Mouse (Mus musculus) lung, postnatal 0 days (tissue): ENCODE data around the gene Pou2f3. TPM values are rescaled to one million over a fixed set of nuclear protein-coding genes. Genes with fewer than 3 reads are reported as not detected.

ENCODE experiments used
- ATAC-seq: fragments of 200-750 bp; cut with Nextera tagmentation; 2 replicates; pipeline ENCODE4 v1.8.0; 2017; ENCODE audit warnings: moderate library complexity
- DNase-seq: peaks from one replicate; pipeline ENCODE4 v3.0.0-alpha.2; 2016; ENCODE audit warnings: low spot score
- H3K27ac ChIP-seq: fragments of 300-500 bp; sonication (generic); 2 replicates; pipeline ENCODE4 v1.5.1; 2014; ENCODE audit warnings: antibody characterized with exemption, mild to moderate bottlenecking, low read length, mixed read lengths
- H3K27me3 ChIP-seq: fragments of 300-500 bp; sonication (generic); replicated peaks from 2 replicates; pipeline ENCODE4 v1.6.1; 2014; ENCODE audit warnings: low read length, mixed read lengths; ENCODE audit not compliant: insufficient read depth
- H3K36me3 ChIP-seq: fragments of 300-500 bp; sonication (generic); 2 replicates; pipeline ENCODE4 v1.6.1; 2014; ENCODE audit warnings: low read length, mixed read lengths; ENCODE audit not compliant: insufficient read depth
- H3K4me1 ChIP-seq: fragments of 300-500 bp; sonication (generic); 2 replicates; pipeline ENCODE4 v1.6.1; 2014; ENCODE audit warnings: antibody characterized with exemption, low read depth, low read length, mixed read lengths; ENCODE audit not compliant: insufficient read depth
- H3K4me2 ChIP-seq: fragments of 300-500 bp; sonication (generic); replicated peaks from 2 replicates; pipeline ENCODE4 v1.6.1; 2014; ENCODE audit warnings: low read depth, mild to moderate bottlenecking, low read length, moderate library complexity, mixed read lengths
- H3K4me3 ChIP-seq: fragments of 300-500 bp; sonication (generic); 2 replicates; pipeline ENCODE4 v1.5.1; 2014; ENCODE audit warnings: low read depth, low read length
- H3K9ac ChIP-seq: fragments of 300-500 bp; sonication (generic); replicated peaks from 2 replicates; pipeline ENCODE4 v1.6.1; 2014; ENCODE audit warnings: low read depth, mild to moderate bottlenecking
- H3K9me3 ChIP-seq: fragments of 300-500 bp; sonication (generic); 2 replicates; pipeline ENCODE4 v1.6.1; 2016; ENCODE audit warnings: low read length, mixed read lengths
- CTCF ChIP-seq: IDR thresholded peaks from 2 replicates; pipeline ENCODE4 v1.5.1; 2016; ENCODE audit warnings: antibody characterized with exemption, mild to moderate bottlenecking
- EP300 ChIP-seq: IDR thresholded peaks from 2 replicates; pipeline ENCODE4 v1.6.1; 2016; ENCODE audit warnings: antibody characterized with exemption, mild to moderate bottlenecking, control low read depth
- WGBS: fragments of 180-500 bp; shearing (Covaris S2); extraction: QIAGEN DNeasy Blood & Tissue Kit; methylation state at CpG from one replicate; pipeline ENCODE4 v1.1.7; 2014; 5-methylcytosine and 5-hydroxymethylcytosine counted together
- polyA plus RNA-seq: library from polyadenylated mRNA; unstranded; fragments of >200 nt; fragmentation: Nextera tagmentation; extraction: Ambion mirVana; gene quantifications from 2 replicates; pipeline ENCODE4 v1.2.1, GENCODE M21; 2015

Pou2f3 gene
- polyA plus RNA-seq, 1 experiment from 2014 or later, result 0.13 TPM

DNA sequence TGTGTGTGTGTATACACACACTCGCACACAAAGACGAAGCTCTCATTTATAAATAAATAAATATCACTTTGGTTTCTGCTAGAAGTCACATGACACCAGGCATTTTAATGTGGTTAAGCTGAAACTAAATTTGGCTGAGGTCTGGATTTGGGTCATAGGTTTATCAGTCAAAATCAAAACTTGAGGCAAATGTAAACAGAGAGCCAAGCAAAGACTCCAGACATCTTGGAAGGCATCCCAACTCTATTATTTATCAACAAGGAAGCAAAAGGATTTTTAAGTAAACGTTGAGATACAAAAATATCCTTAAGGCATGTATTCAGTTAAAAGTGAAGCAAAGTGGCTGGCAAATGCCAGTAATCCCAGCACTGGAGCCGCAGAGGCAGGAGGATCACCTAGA is 95.3 kb downstream of the Pou2f3 start:
- Histone ChIP-seq H3K4me1 (peaks cover 6% of the 10 kb centered on the region; the same call in 1 of the 2 replicates), H3K9me3 (no peaks in the 10 kb centered on the region), H3K27ac (no peak overlapping the region), H3K4me3 (no peak overlapping the region), H3K27me3 (no peaks in the 10 kb centered on the region), H3K9ac (no peak overlapping the region), H3K4me2 (no peak overlapping the region; the same call in 1 of the 2 replicates), H3K36me3 (no peaks in the 10 kb centered on the region)
- ATAC-seq (no peak), DNase-seq (peak; percentile 40)
- TF ChIP-seq CTCF (no peak), EP300 (peak; percentile 77)
- WGBS, result 57% methylated on average over 4 of the region's 4 CpGs

DNA sequence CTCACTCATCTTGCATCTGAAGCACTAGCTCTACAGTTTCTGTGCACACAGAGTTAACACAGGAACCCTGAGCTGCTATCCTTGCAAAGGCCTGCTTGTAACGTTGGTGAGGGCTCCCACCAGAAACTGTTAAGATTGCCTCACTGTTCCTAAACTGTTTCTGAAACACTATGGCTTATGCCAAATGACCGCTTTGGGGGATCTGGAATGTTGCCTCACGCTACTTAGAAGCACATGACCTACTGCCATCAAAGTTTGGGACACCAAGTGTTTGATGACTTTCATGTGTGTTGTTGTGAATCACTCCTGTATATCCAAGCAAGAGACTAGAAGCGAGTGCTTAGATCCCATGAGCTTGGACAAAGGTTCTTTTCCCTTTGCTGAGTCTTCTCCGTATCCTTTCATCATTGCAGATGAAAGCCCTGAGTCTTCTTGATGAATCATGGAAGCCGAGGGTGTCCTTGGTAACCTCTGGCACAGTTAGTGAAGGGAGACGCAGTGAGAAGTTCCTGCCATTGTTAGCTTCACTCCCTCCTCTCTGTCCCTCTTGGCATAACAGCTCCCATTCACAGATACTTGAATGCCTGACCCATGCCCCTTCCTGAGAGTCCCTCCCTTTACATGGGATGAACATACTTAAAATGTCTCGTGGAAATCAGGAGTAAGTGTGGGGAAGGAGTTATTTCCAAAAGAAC is 99.7 kb downstream of the Pou2f3 start:
- peak; percentile 77 for DNase-seq
- H3K4me2 ChIP-seq, result no peak overlapping the region

DNA sequence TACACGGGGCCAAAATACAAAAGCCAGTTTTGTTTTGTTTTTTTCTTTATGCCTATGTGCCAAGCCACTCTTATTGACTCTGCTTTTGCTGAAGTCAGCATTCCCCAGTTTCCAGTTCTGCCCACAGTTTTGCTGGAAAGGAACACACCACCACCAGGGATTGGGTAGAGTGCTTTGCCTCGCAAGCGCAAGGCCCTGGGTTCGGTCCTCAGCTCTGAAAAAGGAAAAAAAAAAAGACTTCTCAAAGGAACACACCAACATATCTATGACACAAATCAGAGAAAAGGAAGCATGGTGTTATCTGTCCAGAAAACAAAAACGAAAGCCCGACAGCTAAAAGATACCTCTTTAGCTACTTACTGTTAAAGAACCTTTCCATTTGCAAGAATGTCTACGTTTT is 101.0 kb downstream of the Pou2f3 start:
- Histone ChIP-seq H3K9me3 (no peaks in the 10 kb centered on the region), H3K27ac (no peak overlapping the region), H3K9ac (no peak overlapping the region), H3K4me1 (0 out of 2 replicates have a peak, but pooled peaks cover 2% of the 10 kb centered on the region), H3K27me3 (no peaks in the 10 kb centered on the region), H3K4me3 (no peak overlapping the region), H3K36me3 (no peaks in the 10 kb centered on the region), H3K4me2 (no peak overlapping the region)
- no peak for DNase-seq
- TF ChIP-seq CTCF (no peak), EP300 (no peak)
- 86% methylated on average over 7 of the region's 7 CpGs for WGBS
- ATAC-seq, result no peak

More for the DNA sequence above, 99.7 kb downstream of the Pou2f3 start:
- H3K9me3 ChIP-seq, result no peaks in the 10 kb centered on the region
- TF ChIP-seq CTCF (no peak; the same call in 1 of the 2 replicates), EP300 (no peak)
- H3K36me3 ChIP-seq, result no peaks in the 10 kb centered on the region
- ATAC-seq, result no peak
- H3K27ac ChIP-seq, result no peak overlapping the region
- no peaks in the 10 kb centered on the region for H3K27me3 ChIP-seq
- H3K9ac ChIP-seq, result no peak overlapping the region
- H3K4me1 ChIP-seq, result 0 out of 2 replicates have a peak, but pooled peaks cover 2% of the 10 kb centered on the region
- 69% methylated on average over 8 of the region's 8 CpGs for WGBS
- H3K4me3 ChIP-seq, result no peak overlapping the region

DNA sequence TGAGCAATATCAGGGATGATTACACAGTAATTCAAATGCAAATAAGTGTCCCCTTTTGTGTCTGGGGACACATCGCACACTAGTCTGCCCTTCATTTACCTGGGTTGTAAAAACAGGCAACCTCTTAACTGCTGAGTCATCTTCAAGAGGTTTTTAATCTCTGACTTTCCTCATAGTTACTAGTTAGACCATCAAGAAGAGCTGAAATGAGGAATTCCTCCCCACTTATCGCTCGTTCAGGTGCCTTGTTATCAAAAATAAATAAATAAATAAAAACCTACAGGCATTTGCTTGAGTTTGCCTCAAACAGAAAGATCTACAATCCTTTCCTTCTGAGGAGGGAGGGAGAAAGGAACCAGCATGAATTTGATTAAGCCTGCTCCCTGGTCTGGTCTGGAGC is 101.4 kb downstream of the Pou2f3 start:
- no peak for ATAC-seq
- 63% methylated on average over 3 of the region's 3 CpGs for WGBS
- DNase-seq, result no peak
- Histone ChIP-seq H3K27ac (no peak overlapping the region), H3K4me3 (no peak overlapping the region), H3K4me2 (no peak overlapping the region), H3K9ac (no peak overlapping the region), H3K4me1 (0 out of 2 replicates have a peak, but pooled peaks cover 2% of the 10 kb centered on the region), H3K9me3 (no peaks in the 10 kb centered on the region), H3K36me3 (no peaks in the 10 kb centered on the region), H3K27me3 (no peaks in the 10 kb centered on the region)
- TF ChIP-seq CTCF, result no peak
- TF ChIP-seq EP300, result no peak

DNA sequence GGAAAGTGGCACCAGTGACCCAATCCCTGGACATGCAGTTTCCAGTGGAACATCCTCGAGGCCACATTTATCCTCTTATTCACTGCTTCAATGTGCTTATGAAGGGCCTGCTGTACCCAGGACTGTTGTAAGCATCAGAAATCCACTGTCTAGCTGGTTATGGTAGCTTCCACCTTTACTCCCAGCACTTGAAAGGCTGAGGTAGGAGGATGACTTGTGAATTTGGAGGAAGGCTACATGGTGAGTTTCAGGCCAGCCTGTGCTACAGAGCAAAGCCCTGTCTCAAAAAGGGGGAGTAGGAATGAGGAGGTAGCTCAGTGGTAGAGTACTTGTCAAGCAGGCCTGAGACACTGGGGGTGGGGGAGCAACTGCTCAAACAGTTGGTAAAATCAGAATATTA is 102.1 kb downstream of the Pou2f3 start:
- Histone ChIP-seq H3K27ac (no peak overlapping the region), H3K4me1 (0 out of 2 replicates have a peak, but pooled peaks cover 2% of the 10 kb centered on the region), H3K27me3 (no peaks in the 10 kb centered on the region), H3K4me3 (no peak overlapping the region), H3K36me3 (no peaks in the 10 kb centered on the region), H3K9me3 (no peaks in the 10 kb centered on the region), H3K9ac (no peak overlapping the region), H3K4me2 (no peak overlapping the region)
- TF ChIP-seq EP300 (no peak), CTCF (no peak)
- DNase-seq (no peak), ATAC-seq (no peak)
- 68% methylated on average over 1 of the region's 1 CpGs for WGBS

DNA sequence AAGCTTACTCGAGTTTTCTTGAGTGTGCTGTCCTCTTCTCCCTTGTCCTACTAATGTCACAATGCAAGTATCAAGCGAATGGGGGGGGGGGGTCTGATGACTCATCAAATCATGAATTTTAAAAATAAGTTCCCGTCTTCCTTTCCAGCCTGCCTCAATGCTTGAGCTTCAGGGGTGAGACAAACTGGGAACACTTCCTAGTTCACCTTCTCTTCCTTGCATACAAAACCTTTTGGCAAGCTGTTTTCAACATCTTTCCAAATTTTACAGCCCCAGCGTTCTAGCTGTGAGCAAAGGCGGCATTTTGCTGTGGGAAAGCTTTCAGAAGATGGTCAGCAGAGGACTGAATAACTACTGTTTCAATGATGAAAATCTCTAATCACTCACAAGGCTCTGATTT is 102.6 kb downstream of the Pou2f3 start:
- no peak overlapping the region for H3K9ac ChIP-seq
- ATAC-seq, result no peak

More for the DNA sequence above, 102.6 kb downstream of the Pou2f3 start:
- DNase-seq, result no peak
- H3K4me3 ChIP-seq, result no peak overlapping the region
- H3K9me3 ChIP-seq, result no peaks in the 10 kb centered on the region
- H3K4me1 ChIP-seq, result peaks cover 4% of the 10 kb centered on the region; the same call in 1 of the 2 replicates
- no peaks in the 10 kb centered on the region for H3K36me3 ChIP-seq
- 36% methylated on average over 5 of the region's 5 CpGs for WGBS
- TF ChIP-seq EP300, result no peak
- no peak for TF ChIP-seq CTCF
- peak overlapping the region; percentile 97; the same call in 1 of the 2 replicates for H3K27ac ChIP-seq
- no peaks in the 10 kb centered on the region for H3K27me3 ChIP-seq
- H3K4me2 ChIP-seq, result peak overlapping the region; percentile 78
